Mouse (Mus musculus): ENCODE data around the gene Tab3.

The Tab3 gene

DNA sequence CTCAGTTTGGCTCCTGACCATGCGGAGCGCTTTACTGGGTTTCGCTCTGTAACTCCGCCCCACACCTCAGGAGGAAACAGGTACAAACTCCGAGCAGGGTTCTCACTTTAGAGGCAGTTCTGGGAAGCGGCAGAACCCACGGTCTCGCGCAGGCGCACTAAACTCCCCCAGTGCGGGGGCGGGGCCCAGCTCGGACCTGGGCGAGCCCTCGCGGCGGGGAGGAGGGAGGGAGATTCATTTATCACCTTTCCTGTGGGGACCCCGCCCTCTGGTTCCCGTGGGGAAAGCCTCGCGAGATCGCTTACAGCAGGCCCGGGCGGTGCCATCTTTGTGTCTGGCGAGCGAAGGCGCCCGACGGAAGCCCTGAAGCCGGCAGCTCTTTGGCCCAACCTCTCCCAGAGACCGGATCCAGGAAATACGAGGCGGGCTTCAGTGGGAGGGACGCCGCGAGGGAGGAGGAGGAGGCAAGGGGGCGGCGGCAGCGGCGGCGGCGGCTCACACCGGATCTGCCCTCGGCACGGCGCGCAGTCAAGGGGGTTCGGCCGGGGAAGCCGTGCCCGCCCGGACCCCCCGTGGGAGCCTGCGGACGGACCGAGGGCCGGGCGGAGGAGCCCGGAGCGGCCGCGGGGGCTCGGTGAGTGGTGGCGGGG, at the start of gene Tab3:
Gene Tab3, plus strand, starts transcription at position 491 of the 650 bp plus-strand sequence.
- peak; percentile 96 for DNase-seq

- DNase-seq = no peak
These were observed 48.3 kb upstream of the Tab3 start for GRCm38 (mm10) chrX:85525545-85525944.

DNA sequence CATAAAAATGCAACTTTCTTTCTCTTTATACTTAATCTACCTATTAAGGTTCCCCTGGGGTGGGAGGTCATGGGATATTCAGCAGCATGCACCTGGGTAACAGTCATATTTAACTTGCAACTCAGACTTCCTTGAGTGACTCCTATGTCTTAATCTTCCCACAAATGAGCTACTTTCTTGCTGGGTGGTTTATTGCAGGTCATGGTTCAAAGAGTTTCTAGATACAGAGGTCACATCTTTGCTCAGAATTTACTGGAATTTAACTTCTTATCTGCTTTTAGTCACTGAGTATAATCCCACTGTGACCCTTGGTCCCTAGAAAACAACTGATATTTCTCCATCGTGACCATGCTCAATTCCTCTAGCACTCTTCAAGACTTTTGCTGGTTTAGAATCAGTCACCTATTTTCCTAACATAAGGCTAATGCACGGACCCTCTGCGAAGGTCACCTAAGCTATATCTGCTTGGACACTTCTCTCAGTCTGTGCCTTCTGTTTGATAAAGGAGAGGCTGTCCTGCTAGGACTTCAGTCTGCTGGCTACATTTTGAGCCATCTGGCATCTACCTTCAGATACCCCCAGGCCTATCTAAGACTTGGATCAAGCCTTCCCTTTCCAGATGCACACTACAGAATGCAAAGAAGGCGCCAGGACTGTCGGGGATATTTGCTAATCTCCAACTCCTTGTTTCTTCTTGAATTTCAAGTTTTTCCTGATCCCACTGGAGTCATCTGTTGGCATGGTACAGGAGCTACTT, 47.4 kb upstream of the Tab3 start:
- no peak for DNase-seq

DNA sequence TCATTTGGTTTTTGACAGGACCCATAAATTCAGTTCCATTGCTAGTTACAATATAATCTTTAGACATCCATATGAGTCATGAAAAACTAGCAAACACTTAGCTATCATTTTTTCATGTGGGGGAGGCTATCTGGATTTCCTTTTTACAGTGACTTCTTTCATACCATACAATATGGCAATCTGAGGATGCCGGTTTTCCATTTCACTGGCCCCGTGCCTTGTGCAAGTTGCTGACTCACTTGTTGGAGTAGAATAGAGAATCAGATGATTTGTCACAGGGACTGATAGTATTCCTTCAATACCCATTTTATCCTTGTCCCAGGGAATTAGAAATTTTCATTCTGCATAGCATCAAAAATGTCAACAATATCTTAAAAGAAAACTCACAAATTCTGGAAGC, 14.9 kb upstream of the Tab3 start:
- DNase-seq = no peak

GRCm38 (mm10) chrX:85566256-85566655, 7.6 kb upstream of the Tab3 start:
- DNase-seq = no peak

DNA sequence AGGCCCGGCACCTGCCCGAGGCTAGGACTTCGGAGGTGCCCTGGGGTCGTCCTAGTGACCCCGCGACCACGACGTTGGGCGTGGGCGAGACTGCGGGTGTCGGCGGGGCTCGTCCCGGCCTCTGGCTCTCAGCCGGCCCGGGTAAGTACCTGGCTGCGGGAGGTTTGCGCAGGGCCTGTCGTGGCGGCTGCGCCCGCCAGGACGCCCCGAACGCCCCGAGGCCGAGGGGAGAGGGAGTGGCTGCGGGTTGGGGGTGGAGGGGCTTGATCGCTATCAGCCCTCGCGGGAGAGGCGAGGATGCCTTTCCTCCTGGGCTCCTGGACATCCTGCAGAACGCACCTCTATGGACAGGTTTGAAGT, 340 bp downstream of the Tab3 start:
- DNase-seq = no peak

DNA sequence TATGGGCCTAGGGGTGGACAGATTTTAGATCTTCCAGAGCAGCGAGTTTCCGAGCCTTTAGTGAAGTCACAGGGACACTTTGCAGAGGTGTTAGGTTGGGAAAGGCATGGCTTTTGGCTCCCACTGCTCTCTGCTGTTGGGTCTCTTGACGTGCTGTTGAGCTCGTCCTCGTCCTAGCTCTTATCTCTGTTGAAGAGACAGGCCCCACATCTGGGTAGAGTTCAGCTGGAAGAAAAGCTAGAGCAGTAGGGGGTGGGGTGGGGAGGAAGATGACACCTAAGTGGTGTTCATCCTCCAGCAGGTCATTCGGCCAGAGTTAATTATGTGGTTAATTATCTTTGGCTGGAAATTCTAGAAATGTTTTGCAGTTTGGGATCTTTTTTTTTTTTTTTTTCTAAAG, 2.5 kb downstream of the Tab3 start:
- DNase-seq = no peak

- no peak for DNase-seq
These were observed 6.9 kb downstream of the Tab3 start for GRCm38 (mm10) chrX:85580768-85581167.

- DNase-seq = no peak
These were observed 8.7 kb downstream of the Tab3 start for GRCm38 (mm10) chrX:85582517-85582916.

DNA sequence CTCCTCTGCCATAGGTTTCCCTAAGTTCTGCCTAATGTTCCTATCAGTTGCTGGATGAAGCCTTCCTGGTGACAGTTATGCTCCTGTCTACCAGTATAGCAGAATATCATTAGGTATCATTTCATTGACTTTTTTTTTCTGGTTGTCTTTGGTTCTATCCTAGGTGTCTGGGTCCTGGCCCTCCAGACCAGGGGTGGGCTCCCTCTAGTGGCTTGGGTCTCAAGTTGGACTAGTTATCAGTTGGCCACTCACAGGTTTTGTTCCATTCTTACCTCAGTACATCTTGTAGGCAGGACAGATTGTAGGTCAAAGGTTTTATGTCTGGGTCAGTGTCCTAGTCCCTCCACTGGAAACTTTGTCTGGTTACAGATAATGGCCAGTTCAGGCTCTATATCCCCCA, 11.8 kb downstream of the Tab3 start:
- DNase-seq = no peak

DNA sequence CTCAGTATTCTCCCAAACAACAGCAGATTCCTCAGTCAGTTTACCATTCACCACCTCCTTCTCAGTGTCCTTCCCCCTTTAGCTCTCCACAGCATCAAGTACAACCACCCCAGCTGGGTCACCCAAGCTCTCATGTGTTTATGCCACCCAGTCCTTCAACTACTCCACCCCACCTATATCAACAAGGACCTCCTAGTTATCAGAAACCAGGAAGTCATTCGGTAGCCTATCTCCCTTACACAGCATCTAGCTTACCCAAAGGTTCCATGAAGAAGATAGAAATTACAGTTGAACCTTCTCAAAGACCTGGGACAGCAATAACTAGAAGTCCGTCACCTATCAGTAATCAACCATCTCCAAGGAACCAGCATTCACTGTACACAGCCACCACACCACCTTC, 40.9 kb downstream of the Tab3 start:
- DNase-seq = no peak

GRCm38 (mm10) chrX:85646204-85646777, 72.5 kb downstream of the Tab3 start:
- DNase-seq = peak; percentile 65

GRCm38 (mm10) chrX:85676808-85677207, 103.0 kb downstream of the Tab3 start:
- peak; percentile 59 for DNase-seq

DNA sequence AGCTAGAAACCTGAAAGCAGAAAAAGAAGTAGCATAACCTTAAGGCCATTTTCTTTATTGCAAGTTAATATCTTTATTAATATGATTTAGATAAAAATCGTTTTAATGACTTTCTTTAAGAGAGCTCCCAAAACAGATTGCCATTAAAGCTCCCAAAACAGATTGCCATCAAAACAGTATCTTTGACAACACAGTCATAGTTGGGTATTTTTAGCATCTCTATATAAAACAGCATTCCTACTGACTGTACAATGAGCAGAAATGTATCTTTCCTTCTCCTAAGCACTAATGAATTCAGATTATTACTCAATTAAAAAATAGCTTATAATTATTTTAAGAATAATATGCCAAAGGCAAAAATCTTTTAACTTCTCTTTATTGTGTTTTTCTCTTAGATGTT, 108.3 kb downstream of the Tab3 start:
- no peak for DNase-seq

- no peak for DNase-seq
These were observed 109.9 kb downstream of the Tab3 start for GRCm38 (mm10) chrX:85683723-85684122.
